Mouse (Mus musculus) kidney, embryonic 15.5 days (tissue): ENCODE measurements at regions not wholly inside any gene's neighbourhood (a gene's known extent, or its start where the extent isn't known, plus 50 kb on each side); places are given as distances from the start of the nearest gene placed in this dataset.
"Not testable (repeated sequence)": the region's sequence is repeated elsewhere in the genome, so short reads cannot be mapped to it uniquely, and the experiment has no call there.

Source experiments
- ATAC-seq: fragments of 200-750 bp; cut with Nextera tagmentation; replicated peaks from 2 replicates; pipeline ENCODE4 v1.8.0; 2017; ENCODE audit warnings: moderate TSS enrichment; ENCODE audit not compliant: low FRiP score
- H3K27ac ChIP-seq: fragments of 300-500 bp; sonication (generic); 2 replicates; pipeline ENCODE4 v1.5.1; 2015; ENCODE audit warnings: mild to moderate bottlenecking, inconsistent platforms
- H3K27me3 ChIP-seq: fragments of 300-500 bp; sonication (generic); 2 replicates; pipeline ENCODE4 v1.6.1; 2015; ENCODE audit warnings: inconsistent platforms
- H3K36me3 ChIP-seq: fragments of 300-500 bp; sonication (generic); 2 replicates; pipeline ENCODE4 v1.6.1; 2015; ENCODE audit warnings: inconsistent platforms
- H3K4me1 ChIP-seq: fragments of 300-500 bp; sonication (generic); 2 replicates; pipeline ENCODE4 v1.6.1; 2015; ENCODE audit warnings: inconsistent platforms
- H3K4me2 ChIP-seq: fragments of 300-500 bp; sonication (generic); 2 replicates; pipeline ENCODE4 v1.6.1; 2015; ENCODE audit warnings: moderate library complexity, mild to moderate bottlenecking, inconsistent platforms
- H3K4me3 ChIP-seq: fragments of 300-500 bp; sonication (generic); replicated peaks from 2 replicates; pipeline ENCODE4 v1.5.1; 2015; ENCODE audit warnings: mild to moderate bottlenecking, inconsistent platforms
- H3K9ac ChIP-seq: fragments of 300-500 bp; sonication (generic); 2 replicates; pipeline ENCODE4 v1.6.1; 2015; ENCODE audit warnings: mild to moderate bottlenecking, inconsistent platforms
- H3K9me3 ChIP-seq: fragments of 300-500 bp; sonication (generic); replicated peaks from 2 replicates; pipeline ENCODE4 v1.6.1; 2016; ENCODE audit warnings: inconsistent platforms
- WGBS: fragments of 180-500 bp; shearing (Covaris S2); methylation state at CpG from one replicate; pipeline ENCODE4 v1.1.7; 2015; ENCODE audit warnings: mixed read lengths; 5-methylcytosine and 5-hydroxymethylcytosine counted together

- 32% methylated on average over 1 of the region's 1 CpGs for WGBS
- no peak overlapping the region for H3K4me2 ChIP-seq
- H3K9ac ChIP-seq = no peak overlapping the region
- H3K27ac ChIP-seq = no peak overlapping the region
- H3K27me3 ChIP-seq = no peaks in the 10 kb centered on the region
- no peak overlapping the region for H3K4me3 ChIP-seq
- ATAC-seq = peak; percentile 71; the same call in 1 of the 2 replicates
- no peaks in the 10 kb centered on the region for H3K9me3 ChIP-seq
- no peaks in the 10 kb centered on the region for H3K4me1 ChIP-seq
- H3K36me3 ChIP-seq = no peaks in the 10 kb centered on the region
These were observed 57.2 kb upstream of the Pglyrp3 start for GRCm38 (mm10) chr3:91957173-91957572.

- Histone ChIP-seq H3K36me3 (no peaks in the 10 kb centered on the region), H3K27me3 (no peaks in the 10 kb centered on the region), H3K9me3 (no peaks in the 10 kb centered on the region), H3K4me1 (no peaks in the 10 kb centered on the region), H3K4me3 (no peak overlapping the region), H3K4me2 (no peak overlapping the region), H3K9ac (no peak overlapping the region), H3K27ac (no peak overlapping the region)
- WGBS = 68% methylated on average over 1 of the region's 1 CpGs
- ATAC-seq = no peak
These were observed 55.8 kb upstream of the Pglyrp3 start for GRCm38 (mm10) chr3:91958571-91958970.

- not testable (repeated sequence) for H3K4me2 ChIP-seq, H3K4me1 ChIP-seq, H3K36me3 ChIP-seq, H3K27ac ChIP-seq, H3K27me3 ChIP-seq, ATAC-seq, H3K9ac ChIP-seq, H3K4me3 ChIP-seq, H3K9me3 ChIP-seq
These were observed 50.5 kb upstream of the Pglyrp3 start for GRCm38 (mm10) chr3:91963881-91964280.

GRCm38 (mm10) chr3:91964543-91964942, 49.8 kb upstream of the Pglyrp3 start:
- not testable (repeated sequence) for H3K9me3 ChIP-seq, H3K27me3 ChIP-seq, H3K4me1 ChIP-seq, H3K27ac ChIP-seq, H3K4me2 ChIP-seq, H3K9ac ChIP-seq, H3K36me3 ChIP-seq, H3K4me3 ChIP-seq, ATAC-seq
- WGBS = 85% methylated on average over 6 of the region's 6 CpGs
